Mouse (Mus musculus): ENCODE data around the gene Cfap161.

DNA sequence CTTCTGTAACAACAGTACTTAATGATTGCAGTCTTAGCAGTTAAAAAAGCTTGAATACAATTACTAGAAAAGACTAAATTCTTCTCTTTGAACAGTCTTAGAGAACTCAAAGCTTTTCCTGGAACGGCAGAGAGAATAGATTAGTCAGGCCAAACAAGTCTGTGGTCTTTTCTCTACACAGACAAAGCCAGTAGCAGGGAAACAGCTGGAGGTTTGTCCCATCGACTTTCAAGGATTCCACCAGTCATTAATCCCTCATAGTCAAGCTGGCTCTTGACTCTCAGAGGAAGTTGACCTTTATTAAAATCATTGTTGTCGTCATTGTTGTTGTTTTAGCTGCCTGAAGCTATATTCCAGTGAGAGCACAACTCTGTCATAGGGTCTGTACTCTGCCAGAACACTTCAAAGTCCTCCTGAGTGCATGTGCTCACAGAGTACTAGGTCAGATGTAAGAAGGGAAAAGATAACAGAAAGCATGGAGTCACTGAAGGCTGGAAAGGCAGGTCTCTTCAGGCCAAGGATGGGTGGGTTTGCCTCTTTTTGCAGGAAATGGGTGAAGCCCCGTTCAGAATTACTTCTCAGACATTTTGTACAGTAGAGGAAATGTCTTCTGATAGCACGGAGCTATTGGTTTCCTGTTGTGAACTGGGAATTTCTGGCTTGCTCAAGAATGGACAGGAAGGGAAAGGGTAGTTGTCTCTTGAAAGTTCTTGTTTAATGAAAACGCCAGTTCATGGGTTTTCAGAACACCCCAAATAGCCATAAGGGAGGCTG lies 48.0 kb upstream of the Cfap161 start:
- TF ChIP-seq HCFC1 (IDR thresholded peaks at IDR 0.05; ENCODE audit: borderline replicate concordance, insufficient read depth, low read length) (no peak), ZC3H11A (IDR thresholded peaks at IDR 0.05; ENCODE audit: borderline replicate concordance, low read depth, low read length) (no peak)
